Mouse (Mus musculus) cerebellum, postnatal 36 days (tissue): ENCODE results near the gene Agxt2.

Experiments
- DNase-seq, 2 experiments: peaks; one replicate each; pipeline ENCODE4 v3.0.0; 2021 to 2022; ENCODE audit warnings: mixed read lengths in 2 of 2

Gene Agxt2

DNA sequence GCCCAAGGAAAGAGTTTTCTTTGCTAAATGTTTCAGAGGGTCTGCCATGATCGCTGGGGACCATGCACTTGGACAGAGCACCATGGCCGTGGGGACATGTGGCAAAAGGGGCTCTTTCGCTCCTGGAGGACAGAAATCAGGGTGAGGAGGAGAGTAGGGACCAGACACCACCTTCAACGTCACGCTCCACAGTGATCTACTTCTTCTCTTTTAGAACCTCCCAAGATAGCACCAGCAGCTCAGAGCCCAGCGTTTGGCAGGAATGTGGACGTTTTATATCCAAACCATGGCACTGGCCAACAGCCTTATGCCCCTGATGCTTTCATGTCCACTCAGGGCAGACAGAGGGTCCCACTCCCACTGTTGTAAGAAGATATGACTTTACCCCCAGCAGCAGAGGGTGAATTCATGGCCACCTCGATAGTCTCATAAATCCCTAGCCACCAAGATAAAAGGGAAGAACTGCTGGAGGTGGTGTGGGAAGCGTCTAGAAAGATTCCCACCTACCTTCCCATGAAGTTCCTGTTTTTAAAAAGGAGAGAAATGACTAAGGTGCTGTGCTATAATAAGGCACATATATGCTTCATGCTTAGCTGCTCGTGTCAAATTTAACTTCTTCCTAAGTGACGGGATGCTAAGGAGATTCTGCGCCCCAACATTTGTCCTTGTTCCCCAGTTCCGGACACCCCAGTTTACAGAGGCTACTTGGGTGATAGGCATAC, 68.4 kb downstream of the Agxt2 start:
- no peak for DNase-seq

DNA sequence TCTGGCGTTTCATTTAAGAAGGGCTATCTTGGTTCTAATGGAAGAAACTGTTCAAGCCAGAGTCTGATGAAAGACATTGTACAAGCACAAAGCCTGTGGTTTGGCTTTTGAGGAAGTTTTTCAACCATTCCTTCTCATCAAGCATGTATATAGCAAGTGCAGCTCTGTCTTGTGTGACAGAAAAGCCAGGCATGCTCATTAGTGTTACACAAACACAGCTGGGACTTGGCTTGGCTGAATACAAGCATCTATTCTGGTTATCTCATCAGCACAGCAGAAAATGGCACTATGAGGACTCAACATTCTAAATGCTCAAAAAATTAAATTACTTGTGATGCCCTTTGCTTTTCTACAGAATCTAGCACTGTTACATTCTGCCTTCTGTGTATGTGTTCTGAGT, 78.6 kb downstream of the Agxt2 start:
- no peak for DNase-seq

DNA sequence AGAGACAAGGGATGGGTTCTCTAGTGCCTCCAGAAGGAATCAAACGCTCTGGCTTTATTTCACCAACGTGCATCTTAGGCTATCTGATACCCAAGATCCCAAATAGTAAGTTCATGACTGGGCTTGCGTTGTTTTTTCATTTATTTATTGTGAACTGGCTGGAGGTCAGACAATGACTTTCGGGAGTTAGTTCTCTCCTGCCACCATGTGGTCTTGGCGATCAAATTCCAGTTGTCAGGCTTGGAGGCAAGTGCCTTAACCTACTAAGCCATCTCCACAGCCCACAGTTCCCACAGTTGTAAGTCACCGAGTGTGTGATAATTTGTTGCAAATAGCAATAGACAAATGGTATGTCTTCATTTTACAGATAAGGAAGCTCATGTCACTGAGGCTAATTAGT, 81.6 kb downstream of the Agxt2 start:
- no peak for DNase-seq

DNA sequence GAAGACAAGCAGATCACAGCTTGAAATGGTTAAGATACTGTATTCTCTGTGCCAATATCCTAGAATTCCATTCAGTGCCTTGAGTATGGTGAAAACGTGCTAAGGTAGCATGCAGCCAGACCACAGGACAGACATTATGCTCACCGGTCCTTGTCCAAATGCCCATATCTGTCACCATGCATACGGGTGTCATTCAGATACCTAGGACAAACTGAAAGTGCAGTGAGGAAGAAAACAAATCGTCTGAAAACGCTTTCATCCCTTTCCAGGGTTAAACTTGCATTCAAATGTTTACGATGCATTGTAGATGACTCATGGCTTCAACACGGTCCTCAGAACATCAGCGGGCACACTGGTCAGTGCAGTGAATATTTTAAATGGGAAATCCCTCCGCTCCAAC, 83.2 kb downstream of the Agxt2 start:
- no peak for DNase-seq

DNA sequence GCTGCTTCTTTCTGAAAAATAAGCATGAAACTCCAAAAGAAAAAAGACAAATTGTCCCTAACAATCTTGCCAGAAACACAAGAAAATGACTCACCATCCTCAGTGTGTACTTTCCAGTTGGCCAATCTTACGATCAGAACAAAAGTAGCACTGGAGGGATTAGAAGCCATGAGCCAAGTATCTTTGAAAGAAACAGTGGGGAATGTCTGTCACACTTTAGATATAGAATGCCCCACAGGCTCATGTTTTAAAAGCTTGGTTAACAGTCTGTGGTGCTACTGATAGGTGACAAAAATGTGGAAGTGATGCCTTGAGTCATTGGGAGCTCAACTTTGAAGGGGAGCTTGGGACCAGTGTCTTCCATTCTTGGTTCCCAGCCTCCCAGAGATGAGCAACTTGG, 83.9 kb downstream of the Agxt2 start:
- DNase-seq, result no peak

DNA sequence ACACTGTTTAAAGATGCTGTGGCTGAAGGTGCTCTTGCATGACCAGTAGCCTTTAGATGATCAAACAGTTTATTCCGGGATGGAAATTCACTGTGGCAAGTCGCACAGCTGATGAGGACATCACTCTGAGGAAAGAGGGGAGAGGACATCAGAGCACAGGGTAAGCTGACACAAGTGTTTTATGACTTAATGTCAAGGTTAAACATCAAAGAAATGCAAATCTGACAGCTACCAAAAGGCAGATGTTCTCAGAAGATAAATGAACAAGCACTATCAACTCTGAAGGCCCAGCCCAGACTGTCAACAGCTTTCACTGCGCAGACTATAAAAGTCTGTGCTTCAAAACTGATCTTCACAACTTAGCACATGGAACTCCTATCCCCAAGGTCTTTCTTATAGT, 88.8 kb downstream of the Agxt2 start:
- DNase-seq, result no peak
